Mouse (Mus musculus) lung, embryonic 15.5 days (tissue): ENCODE measurements around the gene Nr0b2. TPM values are rescaled to one million over a fixed set of nuclear protein-coding genes. Genes with fewer than 3 reads are reported as not detected.
A peak's percentile ranks its signal among the peaks of the same experiment; 100 is the strongest.

Source experiments
- ATAC-seq: fragments of 200-750 bp; cut with Nextera tagmentation; 2 replicates; pipeline ENCODE4 v1.8.0; 2017; ENCODE audit warnings: moderate number of reproducible peaks, borderline replicate concordance; ENCODE audit not compliant: low FRiP score, low TSS enrichment; ENCODE audit errors: extremely low read depth
- H3K27ac ChIP-seq: fragments of 300-500 bp; sonication (generic); 2 replicates; pipeline ENCODE4 v1.5.1; 2015; ENCODE audit warnings: moderate library complexity, mild to moderate bottlenecking, inconsistent platforms
- H3K27me3 ChIP-seq: fragments of 300-500 bp; sonication (generic); 2 replicates; pipeline ENCODE4 v1.6.1; 2015; ENCODE audit warnings: inconsistent platforms
- H3K36me3 ChIP-seq: fragments of 300-500 bp; sonication (generic); 2 replicates; pipeline ENCODE4 v1.6.1; 2015; ENCODE audit warnings: inconsistent platforms
- H3K4me1 ChIP-seq: fragments of 300-500 bp; sonication (generic); 2 replicates; pipeline ENCODE4 v1.6.1; 2015; ENCODE audit warnings: inconsistent platforms
- H3K4me2 ChIP-seq: fragments of 300-500 bp; sonication (generic); 2 replicates; pipeline ENCODE4 v1.6.1; 2015; ENCODE audit warnings: inconsistent platforms, mild to moderate bottlenecking, moderate library complexity
- H3K4me3 ChIP-seq: fragments of 300-500 bp; sonication (generic); 2 replicates; pipeline ENCODE4 v1.5.1; 2015; ENCODE audit warnings: mild to moderate bottlenecking, inconsistent platforms
- H3K9ac ChIP-seq: fragments of 300-500 bp; sonication (generic); 2 replicates; pipeline ENCODE4 v1.6.1; 2015; ENCODE audit warnings: inconsistent platforms
- H3K9me3 ChIP-seq: fragments of 300-500 bp; sonication (generic); 2 replicates; pipeline ENCODE4 v1.6.1; 2016; ENCODE audit warnings: inconsistent platforms
- WGBS: fragments of 180-500 bp; shearing (Covaris S2); methylation state at CpG from one replicate; pipeline ENCODE4 v1.1.7; 2015; 5-methylcytosine and 5-hydroxymethylcytosine counted together
- polyA plus RNA-seq: library from polyadenylated mRNA; unstranded; fragments of >200 nt; fragmentation: Nextera tagmentation; extraction: Ambion mirVana; gene quantifications from 2 replicates; pipeline ENCODE4 v1.2.1, GENCODE M21; 2015

Nr0b2 gene
- polyA plus RNA-seq, 1 experiment from 2014 or later: 0.61 TPM

DNA sequence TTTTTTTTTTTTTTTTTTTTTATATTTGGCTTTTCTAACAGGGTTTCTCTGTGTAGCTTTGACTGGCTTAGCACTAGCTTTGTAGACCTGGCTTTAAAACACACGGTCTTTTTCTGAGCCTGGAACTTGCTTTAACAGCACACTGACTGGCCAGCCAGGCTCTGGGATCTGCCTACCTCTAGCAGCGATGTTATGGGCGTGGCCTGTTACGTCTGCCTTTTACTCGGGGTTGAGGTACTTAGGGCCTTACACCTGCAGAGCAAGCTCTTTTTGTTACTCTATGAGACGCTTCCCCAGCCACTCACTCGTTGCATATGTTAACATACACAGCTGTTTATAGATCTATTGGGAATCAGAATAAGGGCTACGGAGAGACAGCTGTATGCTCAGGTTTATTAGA is 14.1 kb downstream of the Nr0b2 start:
- 20% methylated on average over 8 of the region's 8 CpGs for WGBS
- no peak for ATAC-seq
- Histone ChIP-seq H3K9ac (no peak overlapping the region), H3K27me3 (no peaks in the 10 kb centered on the region), H3K36me3 (no peaks in the 10 kb centered on the region), H3K4me3 (no peak overlapping the region), H3K4me1 (no peaks in the 10 kb centered on the region), H3K4me2 (no peak overlapping the region), H3K9me3 (no peaks in the 10 kb centered on the region), H3K27ac (no peak overlapping the region)

DNA sequence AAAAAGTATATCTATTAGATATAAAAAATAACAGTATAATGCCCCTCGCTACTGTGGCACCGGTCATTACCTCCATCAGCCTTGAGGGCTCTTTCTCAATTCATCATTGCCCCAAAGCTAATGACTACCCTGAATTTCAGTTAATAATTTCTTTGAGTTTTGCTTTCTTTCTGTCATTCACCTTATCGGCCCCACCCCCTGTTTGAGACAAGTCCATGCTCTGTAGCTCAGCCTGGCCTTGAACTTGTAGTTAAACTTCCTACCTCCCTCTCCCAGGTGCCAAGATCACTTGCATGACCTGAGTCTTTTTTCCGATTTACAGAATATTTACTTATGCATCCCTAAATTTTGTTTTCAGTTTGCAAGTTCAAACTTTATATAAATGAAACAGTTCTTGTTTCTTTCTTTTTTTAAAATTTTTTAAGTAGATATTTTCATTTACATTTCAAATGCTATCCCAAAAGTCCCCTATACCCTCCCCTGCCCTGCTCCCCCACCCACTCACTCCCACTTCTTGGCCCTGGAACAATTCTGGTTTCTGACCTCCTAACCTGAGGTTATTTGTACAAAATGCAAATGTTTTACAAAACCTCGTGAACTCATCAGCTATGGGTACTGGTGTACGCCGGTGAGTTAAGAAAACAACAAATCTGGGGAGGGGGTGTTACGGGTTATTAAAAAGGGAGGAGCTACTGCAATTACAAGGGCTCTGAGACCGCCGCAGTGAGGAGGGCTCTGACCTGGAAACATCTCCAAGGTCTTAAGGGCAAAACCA is 16.3 kb downstream of the Nr0b2 start:
- no peak for ATAC-seq
- Histone ChIP-seq H3K9ac (no peak overlapping the region), H3K9me3 (no peaks in the 10 kb centered on the region), H3K36me3 (no peaks in the 10 kb centered on the region), H3K4me2 (no peak overlapping the region), H3K4me3 (no peak overlapping the region), H3K27me3 (no peaks in the 10 kb centered on the region), H3K4me1 (peaks cover 6% of the 10 kb centered on the region), H3K27ac (no peak overlapping the region)
- 82% methylated on average over 10 of the region's 10 CpGs for WGBS

DNA sequence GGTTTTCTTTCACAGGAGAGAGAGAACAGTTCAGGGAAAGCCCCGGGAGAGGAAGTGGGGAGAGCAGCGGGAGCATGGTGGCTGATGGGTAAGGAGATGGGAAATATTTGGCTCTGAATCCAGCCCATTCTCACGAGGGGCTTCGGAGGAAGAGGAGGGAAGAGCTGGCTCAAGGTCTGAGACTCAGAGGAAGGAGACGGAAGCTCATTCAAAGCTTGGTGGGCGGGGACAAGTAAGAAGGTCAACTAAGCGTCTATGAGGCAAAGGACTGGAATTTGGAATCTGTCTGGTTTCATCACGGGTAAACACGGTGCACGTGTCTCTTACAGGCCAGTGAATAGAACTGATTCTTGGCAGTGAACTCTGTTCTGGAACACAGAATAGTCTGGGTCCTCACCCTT is 16.9 kb downstream of the Nr0b2 start:
- Histone ChIP-seq H3K4me3 (no peak overlapping the region), H3K36me3 (no peaks in the 10 kb centered on the region), H3K27me3 (no peaks in the 10 kb centered on the region), H3K9ac (no peak overlapping the region), H3K27ac (no peak overlapping the region), H3K9me3 (no peaks in the 10 kb centered on the region), H3K4me2 (no peak overlapping the region), H3K4me1 (peaks cover 6% of the 10 kb centered on the region)
- ATAC-seq: no peak
- WGBS: 50% methylated on average over 10 of the region's 10 CpGs

DNA sequence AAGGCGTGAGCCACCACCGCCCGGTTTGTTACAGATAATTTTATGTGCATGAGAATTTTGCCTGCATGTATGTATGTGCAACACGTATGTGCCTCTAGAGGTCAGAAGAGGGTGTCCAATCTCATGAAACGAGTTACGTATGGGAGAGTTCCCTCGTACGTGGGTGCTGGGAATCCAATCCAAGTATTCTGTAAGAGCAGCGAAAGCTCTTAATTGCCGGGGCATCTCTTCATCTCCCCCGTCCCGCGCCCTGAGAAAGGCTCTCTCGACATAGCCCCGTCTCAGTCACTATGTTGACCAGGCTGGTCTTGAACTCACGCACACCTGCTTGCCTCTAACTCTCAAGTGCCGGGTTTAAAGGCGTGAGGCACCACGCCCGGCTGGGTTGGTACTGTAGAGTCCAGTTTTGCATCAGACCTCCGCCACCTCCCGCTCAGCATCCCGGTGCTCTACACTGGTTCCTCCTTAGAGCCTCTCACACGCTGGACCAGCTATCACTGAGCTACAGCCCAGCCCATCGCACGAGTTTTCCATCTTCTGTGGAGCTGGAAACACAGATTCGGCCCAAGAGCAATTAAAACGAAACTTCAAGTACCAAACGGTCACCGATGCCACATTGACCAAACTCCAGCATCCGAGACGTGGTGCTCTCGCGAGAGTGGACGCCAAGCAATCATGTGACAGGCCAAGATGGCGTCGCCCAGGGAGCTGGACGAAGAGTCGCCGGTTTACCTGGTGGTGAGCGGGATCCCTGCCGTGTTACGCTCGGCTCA is 21.1 kb downstream of the Nr0b2 start, which contains the start of gene Gpatch3:
Gpatch3 (plus strand) TSS at position 676 of the 773 bp plus-strand sequence.
- H3K9me3 ChIP-seq: no peaks in the 10 kb centered on the region
- H3K27me3 ChIP-seq: no peaks in the 10 kb centered on the region
- WGBS: 5% methylated on average over 44 of the region's 44 CpGs
- peak within 1 kb of the TSS; percentile 70 for H3K9ac ChIP-seq
- peaks cover 14% of the 10 kb centered on the region; the same call in 1 of the 2 replicates for H3K36me3 ChIP-seq
- H3K4me2 ChIP-seq: peak within 1 kb of the TSS; percentile 91
- H3K4me3 ChIP-seq: peak within 1 kb of the TSS; percentile 76
- H3K27ac ChIP-seq: peak within 1 kb of the TSS; percentile 82
- peak; percentile 89 for ATAC-seq
- peaks cover 16% of the 10 kb centered on the region for H3K4me1 ChIP-seq

DNA sequence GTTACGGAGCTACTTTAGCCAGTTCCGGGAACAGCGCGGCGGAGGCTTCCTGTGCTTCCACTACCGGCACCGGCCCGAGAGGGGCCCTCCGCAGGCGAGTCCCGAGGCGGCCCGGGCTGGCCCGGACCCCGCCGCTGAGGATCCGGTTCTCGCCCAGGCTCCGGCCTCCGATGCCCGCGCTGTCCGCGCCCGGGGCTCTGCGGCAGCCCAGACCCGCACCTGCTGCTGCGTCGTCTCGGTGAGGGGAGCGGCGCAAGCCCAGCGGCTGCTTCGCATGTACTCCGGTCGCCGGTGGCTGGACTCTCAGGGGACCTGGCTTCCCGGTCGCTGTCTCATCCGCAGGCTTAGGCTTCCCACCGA is 21.6 kb downstream of the Nr0b2 start:
- no peak for ATAC-seq
- Histone ChIP-seq H3K27me3 (no peaks in the 10 kb centered on the region), H3K4me1 (peaks cover 16% of the 10 kb centered on the region), H3K36me3 (peaks cover 18% of the 10 kb centered on the region; the same call in 1 of the 2 replicates), H3K9me3 (no peaks in the 10 kb centered on the region), H3K4me2 (peak overlapping the region; percentile 91), H3K27ac (peak overlapping the region; percentile 82; the same call in 1 of the 2 replicates), H3K4me3 (peak overlapping the region; percentile 76), H3K9ac (peak overlapping the region; percentile 70)
- under 1% methylated on average over 41 of the region's 41 CpGs for WGBS

DNA sequence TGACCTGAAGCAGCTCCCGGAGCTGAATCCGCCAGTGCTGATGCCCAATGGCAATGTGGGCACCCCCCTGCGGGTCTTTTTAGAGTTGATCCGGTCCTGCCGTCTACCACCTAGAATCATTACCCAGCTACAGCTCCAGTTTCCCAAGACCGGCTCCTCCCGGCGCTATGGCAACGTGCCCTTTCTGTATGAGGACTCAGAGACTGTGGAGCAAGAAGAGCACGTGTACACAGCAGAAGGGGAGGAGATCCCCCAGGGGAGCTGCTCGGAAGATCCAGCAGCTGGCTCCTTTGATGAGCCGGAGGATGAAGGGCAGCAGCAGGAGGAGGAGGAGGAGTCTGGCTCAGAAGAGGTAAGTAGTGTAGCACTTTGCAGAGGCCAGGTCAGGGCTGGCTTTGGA is 24.8 kb downstream of the Nr0b2 start:
- Histone ChIP-seq H3K27me3 (no peaks in the 10 kb centered on the region), H3K4me1 (peaks cover 16% of the 10 kb centered on the region), H3K27ac (no peak overlapping the region), H3K9ac (no peak overlapping the region), H3K36me3 (peaks cover 38% of the 10 kb centered on the region), H3K4me2 (no peak overlapping the region), H3K4me3 (no peak overlapping the region), H3K9me3 (no peaks in the 10 kb centered on the region)
- 74% methylated on average over 12 of the region's 12 CpGs for WGBS
- ATAC-seq: no peak

DNA sequence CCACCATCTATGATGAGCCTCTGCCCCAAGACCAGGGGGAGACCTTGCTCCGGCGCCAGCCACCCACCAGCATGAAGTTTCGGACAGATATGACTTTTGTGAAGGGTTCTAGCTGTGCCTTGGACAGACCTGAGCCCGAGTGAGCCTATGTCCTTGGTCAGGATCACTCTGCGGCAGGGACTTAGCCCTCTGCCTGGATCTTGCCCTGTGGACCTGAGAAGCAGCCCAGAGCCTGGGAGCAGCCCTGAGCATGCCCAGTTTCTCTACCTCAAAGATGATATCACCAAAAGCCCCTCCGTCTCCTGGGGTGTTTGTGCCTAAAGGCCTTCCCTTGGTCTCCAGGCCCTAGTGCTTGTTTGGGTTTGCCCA is 30.5 kb downstream of the Nr0b2 start:
- 58% methylated on average over 6 of the region's 6 CpGs for WGBS
- peaks cover 13% of the 10 kb centered on the region for H3K4me1 ChIP-seq
- peak overlapping the region; percentile 63 for H3K27ac ChIP-seq
- H3K36me3 ChIP-seq: peaks cover 49% of the 10 kb centered on the region
- no peaks in the 10 kb centered on the region for H3K27me3 ChIP-seq
- peak; percentile 47; the same call in 1 of the 2 replicates for ATAC-seq
- H3K9me3 ChIP-seq: no peaks in the 10 kb centered on the region
- peak overlapping the region; percentile 94 for H3K4me2 ChIP-seq
- peak overlapping the region; percentile 88 for H3K4me3 ChIP-seq
- peak overlapping the region; percentile 81 for H3K9ac ChIP-seq

DNA sequence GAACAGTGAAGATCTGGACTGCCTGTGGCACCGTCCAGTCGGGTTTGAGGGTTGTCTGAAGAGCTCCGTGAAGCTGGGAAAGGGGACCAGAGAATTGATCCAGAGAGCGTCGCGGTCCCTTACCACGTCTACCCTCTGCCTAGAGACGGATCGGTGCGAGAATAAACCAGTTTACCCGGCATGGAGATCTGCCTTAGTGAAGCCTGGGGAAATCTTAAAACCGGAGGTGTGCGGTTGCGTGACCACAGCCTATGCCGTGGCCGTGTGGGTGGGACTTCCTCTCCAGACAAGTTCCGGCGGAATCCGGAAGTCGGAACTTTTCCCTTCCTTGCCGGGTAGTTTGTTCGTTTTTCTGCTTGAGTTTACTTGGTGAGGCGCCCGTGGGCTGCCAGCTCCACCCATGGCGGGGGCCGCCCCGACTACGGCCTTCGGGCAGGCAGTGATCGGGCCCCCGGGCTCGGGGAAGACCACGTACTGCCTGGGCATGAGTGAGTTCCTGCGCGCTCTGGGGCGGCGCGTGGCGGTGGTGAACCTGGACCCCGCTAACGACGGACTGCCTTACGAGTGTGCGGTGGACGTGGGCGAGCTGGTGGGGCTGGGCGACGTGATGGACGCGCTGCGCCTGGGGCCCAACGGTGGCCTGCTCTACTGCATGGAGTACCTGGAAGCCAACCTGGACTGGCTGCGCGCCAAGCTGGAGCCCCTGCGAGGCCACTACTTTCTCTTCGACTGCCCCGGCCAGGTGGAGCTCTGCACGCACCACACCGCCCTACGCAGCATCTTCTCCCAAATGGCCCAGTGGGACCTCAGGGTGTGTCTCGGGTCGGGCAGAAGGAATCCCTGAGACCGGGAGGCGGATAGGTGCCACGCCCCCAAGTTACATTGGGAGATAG is 31.1 kb downstream of the Nr0b2 start, which contains the start of gene Gpn2:
Gpn2 (plus strand) TSS at position 304 of the 893 bp plus-strand sequence.
- peak within 1 kb of the TSS; percentile 88 for H3K4me3 ChIP-seq
- peaks cover 13% of the 10 kb centered on the region for H3K4me1 ChIP-seq
- under 1% methylated on average over 63 of the region's 65 CpGs for WGBS
- no peaks in the 10 kb centered on the region for H3K9me3 ChIP-seq
- ATAC-seq: peak; percentile 81; the same call in 1 of the 2 replicates
- peaks cover 47% of the 10 kb centered on the region for H3K36me3 ChIP-seq
- H3K9ac ChIP-seq: peak within 1 kb of the TSS; percentile 81
- H3K27ac ChIP-seq: peak within 1 kb of the TSS; percentile 63
- H3K4me2 ChIP-seq: peak within 1 kb of the TSS; percentile 94
- H3K27me3 ChIP-seq: no peaks in the 10 kb centered on the region

DNA sequence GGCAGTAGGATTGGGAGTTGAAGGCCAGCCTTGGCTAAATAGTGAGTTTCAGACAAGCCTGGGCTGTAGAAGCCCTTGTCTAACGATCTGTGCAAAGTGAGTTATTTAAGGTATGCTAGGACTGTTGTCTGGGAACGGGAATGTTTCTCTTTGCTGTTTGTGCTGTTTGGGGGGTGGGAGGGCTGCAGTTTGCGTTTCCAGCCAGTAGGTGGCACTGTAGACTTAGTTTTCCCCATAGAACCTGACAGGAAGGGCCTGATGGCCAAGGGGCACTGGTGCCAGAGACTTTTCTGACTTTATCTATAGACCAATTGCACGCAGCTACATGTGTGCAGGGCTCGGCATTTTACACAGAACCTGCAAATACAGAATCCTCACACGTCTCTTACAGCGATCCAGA is 39.4 kb downstream of the Nr0b2 start:
- Histone ChIP-seq H3K4me3 (no peak overlapping the region), H3K9me3 (no peaks in the 10 kb centered on the region), H3K4me1 (no peaks in the 10 kb centered on the region), H3K36me3 (peaks cover 38% of the 10 kb centered on the region), H3K27me3 (no peaks in the 10 kb centered on the region), H3K4me2 (no peak overlapping the region), H3K9ac (no peak overlapping the region), H3K27ac (0 out of 2 replicates have a peak overlapping the region, but pooled peaks have one; percentile 5)
- ATAC-seq: no peak; the same call in 1 of the 2 replicates
- WGBS: 27% methylated on average over 7 of the region's 7 CpGs

DNA sequence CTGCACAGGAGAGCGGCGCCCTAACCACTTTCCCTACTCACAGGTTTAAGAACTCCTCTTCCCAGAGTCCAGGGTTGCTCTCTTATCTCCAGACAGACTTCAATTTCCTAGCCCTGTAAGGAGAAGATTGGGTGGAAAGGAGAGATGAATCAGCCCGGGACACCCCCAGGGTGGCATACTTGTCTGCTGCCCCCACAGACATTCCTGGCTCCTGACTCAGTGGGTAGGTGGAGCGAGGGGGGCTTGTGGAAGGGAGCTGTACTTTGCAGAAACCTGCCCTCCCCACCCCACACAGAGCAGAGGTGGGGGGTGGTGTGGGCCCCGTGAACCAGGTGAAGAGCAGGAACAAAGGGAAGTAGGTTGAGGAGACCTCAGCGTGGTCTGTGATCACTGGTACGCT is 42.4 kb downstream of the Nr0b2 start:
- WGBS: 49% methylated on average over 7 of the region's 7 CpGs
- no peak for ATAC-seq
- H3K27ac ChIP-seq: no peak overlapping the region
- H3K4me3 ChIP-seq: no peak overlapping the region
- peaks cover 19% of the 10 kb centered on the region for H3K4me1 ChIP-seq
- H3K9me3 ChIP-seq: no peaks in the 10 kb centered on the region
- H3K9ac ChIP-seq: no peak overlapping the region
- H3K36me3 ChIP-seq: peaks cover 17% of the 10 kb centered on the region
- H3K27me3 ChIP-seq: peaks cover 13% of the 10 kb centered on the region
- no peak overlapping the region for H3K4me2 ChIP-seq

DNA sequence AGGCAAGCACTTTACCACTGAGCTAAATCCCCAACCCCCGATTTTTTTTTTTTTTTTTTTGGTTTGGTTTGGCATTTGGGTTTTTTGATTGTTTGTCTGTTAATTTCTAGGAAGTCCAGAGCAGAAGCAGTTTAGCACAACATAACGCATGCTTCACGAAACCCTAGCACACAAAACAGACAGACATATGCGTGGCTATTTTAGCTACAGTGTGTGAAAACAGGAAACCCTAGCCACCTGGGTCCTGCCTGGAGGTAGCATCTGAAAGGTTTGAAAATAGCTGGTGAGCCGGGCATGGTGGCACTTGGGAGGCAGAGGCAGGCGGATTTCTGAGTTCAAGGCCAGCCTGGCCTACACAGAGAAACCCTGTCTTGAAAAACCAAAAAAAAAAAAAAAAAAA is 42.9 kb downstream of the Nr0b2 start:
- H3K27me3 ChIP-seq: peaks cover 15% of the 10 kb centered on the region
- H3K9me3 ChIP-seq: no peaks in the 10 kb centered on the region
- H3K4me2 ChIP-seq: no peak overlapping the region
- ATAC-seq: no peak
- H3K9ac ChIP-seq: no peak overlapping the region
- H3K4me3 ChIP-seq: no peak overlapping the region
- H3K27ac ChIP-seq: no peak overlapping the region
- peaks cover 12% of the 10 kb centered on the region for H3K36me3 ChIP-seq
- H3K4me1 ChIP-seq: peaks cover 19% of the 10 kb centered on the region
- 73% methylated on average over 6 of the region's 6 CpGs for WGBS
